9 mouse cellular contexts compared by ENCODE assay signal in genomic region chr1:133328896-133329637, GRCm38 (mm10). TPM values are rescaled to one million over a fixed set of nuclear protein-coding genes. Genes with fewer than 3 reads are reported as not detected.
A peak's percentile ranks its signal among the peaks of the same experiment; 100 is the strongest.
DNase-seq lines count a peak whose midpoint lies in the region; ATAC-seq and TF ChIP-seq lines count a peak whose summit lies in the region.
"Had no signal": no experiment of that assay in that cellular context is flagged by ENCODE, and none has a peak within 500 bp of the region (broad histone marks: within the 10 kb centered on the region; RNA-seq: fewer than 3 reads in every experiment).

No protein-coding gene starts in this region.

- H3K9me3 ChIP-seq in intestine, postnatal 0 days (ENCODE audit: control insufficient read depth), result no peaks in the 10 kb centered on the region

- no peaks in the 10 kb centered on the region for H3K36me3 ChIP-seq in intestine, postnatal 0 days (ENCODE audit: control insufficient read depth, insufficient read depth)

- no peaks in the 10 kb centered on the region; the same call in 1 of the 2 replicates for H3K4me1 ChIP-seq in intestine, postnatal 0 days (replicated peaks; ENCODE audit: control insufficient read depth, insufficient read depth, low read length)

- peak overlapping the region; percentile 26 for H3K4me3 ChIP-seq in intestine, postnatal 0 days (ENCODE audit: low read depth, low read length)
- H3K4me3 ChIP-seq: myocyte had no signal

- no peak overlapping the region for H3K27ac ChIP-seq in intestine, postnatal 0 days (ENCODE audit: low read depth, low read length)

- no peak for TF ChIP-seq CTCF in intestine, postnatal 0 days (IDR thresholded peaks at IDR 0.05; ENCODE audit: low read depth)

- H3K9ac ChIP-seq in intestine, postnatal 0 days (ENCODE audit: low read depth, low read length), result peak overlapping the region; percentile 37; the same call in 1 of the 2 replicates

- 6% methylated on average over 33 of the region's 34 CpGs for WGBS in intestine, postnatal 0 days

- ATAC-seq in intestine, postnatal 0 days, result peak; percentile 44; the same call in 1 of the 2 replicates

- peak; percentile 22 for DNase-seq in adrenal gland, postnatal 10 days
- no peak for DNase-seq in adrenal gland, adult 18-20 months (ENCODE audit: low spot score in 2 of 2)
- DNase-seq in embryo, embryonic 9.5 days (ENCODE audit: extremely low spot score), result peak; percentile 39
- peak; percentile 25 for DNase-seq in mesoderm, embryonic 11.5 days (ENCODE audit: low read depth, low spot score)
- DNase-seq in MN1 (ENCODE audit: low spot score), result no peak
- DNase-seq in frontal cortex, postnatal 14 days (ENCODE audit: low spot score in 2 of 2), result no peak
- no peak for DNase-seq in adrenal gland, postnatal 25 days

- peak overlapping the region; percentile 62 for H3K4me2 ChIP-seq in intestine, postnatal 0 days (replicated peaks; ENCODE audit: low read depth)

- H3K27me3 ChIP-seq in intestine, postnatal 0 days (replicated peaks; ENCODE audit: control insufficient read depth, insufficient read depth, low read length), result no peaks in the 10 kb centered on the region; the same call in 1 of the 2 replicates

RNA-seq across cellular contexts. Expression of gene Kiss1, which starts 7.4 kb away (rescaled TPM):
- total RNA-seq in adrenal gland, postnatal 10 days (2021), result not detected
- total RNA-seq in adrenal gland, adult 18-20 months (2021), result not detected
- polyA plus RNA-seq in intestine, postnatal 0 days (2015; fragmentation: Nextera tagmentation; extraction: Ambion mirVana), result not detected in 2 replicates
- not detected in 2 replicates for total RNA-seq in adrenal gland, postnatal 25 days (2021)
- polyA plus RNA-seq: myocyte had no signal

RNA-seq across cellular contexts. Expression of gene Golt1a, which starts 19.5 kb away (rescaled TPM):
- total RNA-seq in adrenal gland, postnatal 10 days (2021), result 1 to 10 TPM; 1.4 to 4.3 TPM
- 1 to 10 TPM in 1 of 2 experiments, under 1 TPM in 1; 0.96 to 1.2 TPM for total RNA-seq in adrenal gland, adult 18-20 months (2021)
- polyA plus RNA-seq in intestine, postnatal 0 days (2015; fragmentation: Nextera tagmentation; extraction: Ambion mirVana), result 164 and 187 TPM in 2 replicates
- total RNA-seq in adrenal gland, postnatal 25 days (2021), result 0.43 and 1.0 TPM in 2 replicates
- polyA plus RNA-seq: myocyte had no signal

RNA-seq across cellular contexts. Expression of gene Ren1, which starts 21.2 kb away (rescaled TPM):
- total RNA-seq in adrenal gland, postnatal 10 days (2021), result 1 to 10 TPM in 1 of 2 experiments, under 1 TPM in 1; 0.94 to 5.1 TPM
- 10 to 100 TPM in 1 of 2 experiments, 1 to 10 TPM in 1; 5.5 to 26.0 TPM for total RNA-seq in adrenal gland, adult 18-20 months (2021)
- 4.3 and 5.7 TPM in 2 replicates for polyA plus RNA-seq in intestine, postnatal 0 days (2015; fragmentation: Nextera tagmentation; extraction: Ambion mirVana)
- total RNA-seq in adrenal gland, postnatal 25 days (2021), result 3.9 and 6.0 TPM in 2 replicates
- polyA plus RNA-seq: myocyte had no signal

RNA-seq across cellular contexts. Expression of gene Etnk2, which starts 34.3 kb away (rescaled TPM):
- 10 to 100 TPM; 10.2 to 24.1 TPM for total RNA-seq in adrenal gland, postnatal 10 days (2021)
- total RNA-seq in adrenal gland, adult 18-20 months (2021), result 10 to 100 TPM in 1 of 2 experiments, 1 to 10 TPM in 1; 7.7 to 52.9 TPM
- polyA plus RNA-seq in intestine, postnatal 0 days (2015; fragmentation: Nextera tagmentation; extraction: Ambion mirVana), result 6.0 and 6.2 TPM in 2 replicates
- total RNA-seq in adrenal gland, postnatal 25 days (2021), result 5.9 and 6.3 TPM in 2 replicates

Comparison
In these comparisons a context has a peak if more than half of its experiments do, and no peak if none do; other contexts are left out.
1. DNase-seq: peak in adrenal gland, postnatal 10 days (single experiment), embryo, embryonic 9.5 days (single experiment) and mesoderm, embryonic 11.5 days (single experiment); none in adrenal gland, adult 18-20 months (0 of 2), MN1 (single experiment), frontal cortex, postnatal 14 days (0 of 2) and adrenal gland, postnatal 25 days (single experiment).